Mouse (Mus musculus): Measurements from ENCODE around the gene Carhsp1. TPM values are rescaled to one million over a fixed set of nuclear protein-coding genes. Genes with fewer than 3 reads are reported as not detected.

Gene Carhsp1
- total RNA-seq, 2 experiments from 2014 or later, result 106 to 218 TPM

DNA sequence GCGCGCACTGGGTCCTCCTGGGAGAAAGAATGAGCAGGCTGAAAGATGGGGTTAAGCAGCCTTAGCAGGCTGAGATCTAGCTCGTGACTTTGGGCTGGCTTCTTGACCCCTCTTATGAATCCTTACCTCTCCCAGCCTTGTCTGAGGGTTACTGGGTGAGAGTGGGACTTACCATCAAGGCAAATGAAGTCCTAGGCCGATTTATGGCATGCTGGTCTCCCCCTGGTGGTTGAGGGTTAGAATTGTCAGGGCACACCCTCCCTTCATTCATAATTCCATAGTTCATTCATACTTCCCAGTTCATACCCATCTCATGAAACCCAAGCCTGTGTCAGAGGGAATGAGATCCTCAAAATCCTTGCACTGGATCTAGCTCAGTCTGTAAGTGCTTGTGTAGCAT is 4.8 kb upstream of the Carhsp1 start:
- peak; percentile 51 for ATAC-seq (replicated peaks; ENCODE audit: low FRiP score, poor library complexity, severe bottlenecking)

DNA sequence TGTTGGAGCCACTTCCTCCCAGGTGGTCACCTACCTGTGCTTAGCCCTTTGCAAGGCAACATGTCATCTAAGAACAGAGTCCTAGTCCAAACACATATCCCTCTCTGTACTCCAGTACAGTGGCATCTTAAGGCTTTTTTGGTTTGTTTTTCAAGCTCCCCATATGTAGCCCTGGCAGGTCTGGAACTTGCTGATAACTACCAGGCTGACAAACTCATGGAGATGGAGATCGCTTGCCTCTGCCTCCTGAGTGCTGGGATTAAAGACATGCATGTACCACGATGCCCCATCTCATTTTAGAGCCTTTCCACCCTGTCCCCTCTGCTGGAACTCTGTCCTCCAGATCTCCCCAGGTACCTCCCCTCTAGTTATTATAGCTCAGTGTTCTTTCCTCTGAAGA is 4.3 kb upstream of the Carhsp1 start:
- ATAC-seq (replicated peaks; ENCODE audit: low FRiP score, poor library complexity, severe bottlenecking), result peak; percentile 50

GRCm38 (mm10) chr16:8675559-8675958 is 3.6 kb upstream of the Carhsp1 start:
- peak; percentile 52 for ATAC-seq (replicated peaks; ENCODE audit: low FRiP score, poor library complexity, severe bottlenecking)

- no peak for ATAC-seq (replicated peaks; ENCODE audit: low FRiP score, poor library complexity, severe bottlenecking)
These were observed 2.2 kb upstream of the Carhsp1 start for GRCm38 (mm10) chr16:8674165-8674564.

DNA sequence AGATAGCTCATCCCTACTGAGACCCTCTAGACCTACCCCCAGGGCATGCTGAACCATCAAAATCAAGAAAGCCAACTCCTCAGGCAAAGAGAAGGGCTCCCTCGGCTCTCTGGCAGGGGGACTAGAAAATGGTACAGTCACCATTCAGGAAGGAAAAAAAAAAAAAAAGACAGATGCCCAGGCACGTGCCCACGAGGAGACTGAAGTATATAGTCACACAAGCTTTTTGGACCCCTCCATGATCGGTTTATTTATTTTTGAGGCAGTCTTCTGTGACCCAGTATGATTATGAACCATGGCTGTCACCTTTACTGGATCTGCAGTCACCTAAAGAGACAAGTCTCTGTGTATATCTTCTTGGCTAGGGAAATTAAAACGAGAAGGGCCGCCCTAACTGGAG is 1.4 kb upstream of the Carhsp1 start:
- ATAC-seq (replicated peaks; ENCODE audit: low FRiP score, poor library complexity, severe bottlenecking), result no peak

DNA sequence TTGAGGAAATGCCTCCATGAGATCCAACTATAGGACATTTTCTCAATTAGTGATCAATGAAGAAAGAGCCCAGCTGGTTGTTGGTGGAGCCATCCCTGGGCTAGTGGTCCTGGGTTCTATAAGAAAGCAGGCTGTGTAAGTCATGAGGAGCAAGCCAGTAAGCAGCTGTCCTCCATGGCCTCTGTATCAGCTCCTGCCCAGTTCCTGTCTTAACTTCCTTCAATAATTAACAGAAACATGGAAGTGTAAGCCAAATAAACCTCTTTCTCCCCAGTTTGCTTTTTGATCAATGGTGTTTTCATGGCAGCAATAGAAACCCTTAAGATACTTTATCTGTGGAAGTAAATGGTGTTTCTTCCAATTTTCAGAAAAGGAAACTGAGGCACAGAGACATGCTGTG is 856 bp upstream of the Carhsp1 start:
- no peak for ATAC-seq (replicated peaks; ENCODE audit: low FRiP score, poor library complexity, severe bottlenecking)

GRCm38 (mm10) chr16:8672350-8672687 is 364 bp upstream of the Carhsp1 start:
- no peak for ATAC-seq (replicated peaks; ENCODE audit: low FRiP score, poor library complexity, severe bottlenecking)

GRCm38 (mm10) chr16:8670041-8671035 is 1.6 kb downstream of the Carhsp1 start:
- ATAC-seq (replicated peaks; ENCODE audit: low FRiP score, poor library complexity, severe bottlenecking), result no peak

DNA sequence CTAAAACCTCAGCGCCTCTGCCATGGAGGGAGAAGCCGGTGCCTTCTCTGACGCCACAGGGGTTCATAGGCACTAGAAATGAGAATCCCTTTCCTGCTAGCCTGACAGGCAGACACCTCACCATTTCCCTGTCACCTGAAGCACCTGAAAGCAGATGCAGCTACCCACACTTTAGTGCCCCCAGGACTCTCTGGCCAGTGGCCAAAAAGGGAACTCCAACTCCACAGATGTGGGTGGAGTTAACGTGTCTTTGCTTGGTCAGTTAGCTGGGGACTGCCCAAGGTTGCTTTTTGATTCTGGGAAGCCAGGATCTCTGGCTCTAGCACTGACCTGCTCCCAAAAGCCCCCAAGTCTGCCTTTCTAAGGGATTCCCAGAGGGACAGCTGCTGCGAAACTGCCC is 2.5 kb downstream of the Carhsp1 start:
- no peak for ATAC-seq (replicated peaks; ENCODE audit: low FRiP score, poor library complexity, severe bottlenecking)

DNA sequence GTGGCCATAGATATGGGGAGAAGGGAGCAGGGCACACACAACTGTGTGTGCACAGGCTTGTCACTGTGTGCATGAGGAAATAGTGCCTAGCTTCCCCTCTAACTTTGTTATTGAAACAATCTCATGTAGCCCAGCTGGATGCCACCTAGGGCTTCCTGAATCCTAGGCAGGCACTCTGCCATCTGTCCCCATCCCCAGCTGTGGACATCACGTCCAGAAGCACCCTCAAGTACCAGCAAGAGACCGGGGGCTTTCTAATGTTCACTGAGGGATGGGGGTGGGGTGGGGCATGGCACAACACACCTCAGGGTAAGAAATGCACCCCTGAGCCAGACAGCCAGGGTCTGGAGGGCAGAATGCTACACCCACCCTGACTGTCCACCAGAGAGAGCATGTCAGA is 3.6 kb downstream of the Carhsp1 start:
- no peak for ATAC-seq (replicated peaks; ENCODE audit: low FRiP score, poor library complexity, severe bottlenecking)

- ATAC-seq (replicated peaks; ENCODE audit: low FRiP score, poor library complexity, severe bottlenecking), result no peak
These were observed 4.1 kb downstream of the Carhsp1 start for GRCm38 (mm10) chr16:8667814-8668213.

GRCm38 (mm10) chr16:8667261-8667660 is 4.7 kb downstream of the Carhsp1 start:
- ATAC-seq (replicated peaks; ENCODE audit: low FRiP score, poor library complexity, severe bottlenecking), result no peak

GRCm38 (mm10) chr16:8666452-8666851 is 5.5 kb downstream of the Carhsp1 start:
- no peak for ATAC-seq (replicated peaks; ENCODE audit: low FRiP score, poor library complexity, severe bottlenecking)

DNA sequence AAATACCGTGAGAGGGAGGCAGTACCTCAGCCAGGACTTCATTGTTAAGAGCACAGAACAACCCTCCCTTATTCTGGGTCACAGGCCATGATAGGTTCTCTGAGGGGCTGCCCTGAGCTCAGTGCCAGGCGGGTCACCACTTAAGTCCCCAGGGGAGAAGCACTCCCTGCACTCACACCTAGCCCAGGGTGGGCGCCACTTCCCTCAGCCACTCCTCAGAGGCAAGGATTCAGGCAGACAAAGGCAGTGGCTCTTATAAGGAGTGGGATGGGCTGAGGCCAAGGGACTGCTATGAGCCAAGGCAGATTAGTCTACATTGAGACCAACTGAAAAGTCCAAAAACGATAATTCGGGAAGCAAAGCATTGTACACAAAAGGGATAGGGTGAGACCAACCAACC is 6.6 kb downstream of the Carhsp1 start:
- no peak for ATAC-seq (replicated peaks; ENCODE audit: low FRiP score, poor library complexity, severe bottlenecking)

GRCm38 (mm10) chr16:8663606-8664539 is 8.1 kb downstream of the Carhsp1 start:
- no peak for ATAC-seq (replicated peaks; ENCODE audit: low FRiP score, poor library complexity, severe bottlenecking)

GRCm38 (mm10) chr16:8663022-8663421 is 8.9 kb downstream of the Carhsp1 start:
- ATAC-seq (replicated peaks; ENCODE audit: low FRiP score, poor library complexity, severe bottlenecking), result no peak

- no peak for ATAC-seq (replicated peaks; ENCODE audit: low FRiP score, poor library complexity, severe bottlenecking)
These were observed 13.2 kb downstream of the Carhsp1 start for GRCm38 (mm10) chr16:8658764-8659163.

DNA sequence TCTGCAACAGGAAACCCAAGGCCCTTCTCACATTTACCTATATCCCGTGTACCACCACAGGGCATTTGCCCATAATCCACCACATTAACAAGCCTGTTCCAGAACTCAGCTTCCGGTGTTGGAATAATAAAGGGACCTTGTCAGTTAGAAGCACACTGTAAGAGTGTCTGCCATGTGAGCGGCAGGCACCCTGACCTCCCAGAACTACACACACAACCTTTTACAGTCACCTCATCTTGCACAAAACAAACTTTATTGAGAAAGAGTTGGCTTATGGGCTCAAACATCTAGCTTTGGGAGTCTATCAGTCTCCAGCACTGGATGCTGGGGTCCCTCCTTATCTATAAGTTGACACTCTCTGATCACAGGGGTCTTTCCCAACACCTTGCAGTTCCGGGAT is 13.6 kb downstream of the Carhsp1 start:
- ATAC-seq (replicated peaks; ENCODE audit: low FRiP score, poor library complexity, severe bottlenecking), result no peak

DNA sequence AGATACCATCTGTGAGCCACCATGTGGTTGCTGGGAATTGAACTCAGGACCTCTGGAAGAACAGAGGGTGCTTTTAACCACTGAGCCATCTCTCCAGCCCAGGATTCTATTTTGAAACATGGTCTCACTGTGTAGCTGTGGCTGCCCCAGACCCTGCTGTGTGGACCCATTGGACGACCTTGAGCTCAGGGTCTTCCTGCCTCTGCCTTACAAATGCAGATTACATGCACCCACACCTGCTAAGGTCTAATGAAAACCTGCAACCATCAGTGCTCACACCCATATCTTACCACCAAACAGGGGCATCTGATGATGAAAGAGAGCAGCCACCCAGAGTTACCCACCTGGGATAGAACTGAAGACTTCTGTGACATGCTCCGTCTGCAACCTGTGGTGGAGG is 15.7 kb downstream of the Carhsp1 start:
- no peak for ATAC-seq (replicated peaks; ENCODE audit: low FRiP score, poor library complexity, severe bottlenecking)

- ATAC-seq (replicated peaks; ENCODE audit: low FRiP score, poor library complexity, severe bottlenecking), result peak; percentile 83
These were observed 16.4 kb downstream of the Carhsp1 start for GRCm38 (mm10) chr16:8655599-8655998.

DNA sequence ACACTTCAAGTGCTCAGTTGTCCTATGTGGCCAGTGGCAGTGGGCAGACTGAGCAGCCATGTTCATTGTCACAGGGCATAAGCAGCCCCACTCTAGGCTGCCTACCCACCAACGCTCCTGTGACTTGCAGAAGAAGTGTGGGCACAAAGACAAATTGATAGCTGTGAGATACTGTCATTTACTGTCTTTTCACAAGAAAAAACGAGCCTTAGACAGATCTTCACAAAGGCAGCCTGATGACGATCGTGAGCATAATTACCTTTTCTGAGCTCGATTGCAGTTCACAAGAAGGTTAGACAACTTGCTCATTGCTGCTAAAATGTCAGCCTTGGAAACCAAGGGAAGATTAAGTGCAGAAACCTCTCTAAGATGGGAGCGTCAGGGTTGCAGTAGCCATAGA is 16.8 kb downstream of the Carhsp1 start:
- no peak for ATAC-seq (replicated peaks; ENCODE audit: low FRiP score, poor library complexity, severe bottlenecking)

Measured in erythroblast, adult 5-6 weeks (primary cell).